Mouse (Mus musculus) cerebellum, adult 9-11 months (tissue): ENCODE measurements around the gene E330014E10Rik.
"Not testable (repeated sequence)": the region's sequence is repeated elsewhere in the genome, so short reads cannot be mapped to it uniquely, and the experiment has no call there.

Source experiments
- DNase-seq: peaks from one replicate; pipeline ENCODE4 v3.0.0; 2022

E330014E10Rik gene

GRCm38 (mm10) chr5:95775690-95776089, at the start of gene E330014E10Rik:
Gene E330014E10Rik (plus strand): TSS chr5:95775990.
- not testable (repeated sequence) for DNase-seq

- DNase-seq, result not testable (repeated sequence)
Observed at GRCm38 (mm10) chr5:95736073-95736472, 39.7 kb upstream of the E330014E10Rik start, which contains the start of gene Gm7978. Gene Gm7978 (minus strand): TSS chr5:95736173.

DNA sequence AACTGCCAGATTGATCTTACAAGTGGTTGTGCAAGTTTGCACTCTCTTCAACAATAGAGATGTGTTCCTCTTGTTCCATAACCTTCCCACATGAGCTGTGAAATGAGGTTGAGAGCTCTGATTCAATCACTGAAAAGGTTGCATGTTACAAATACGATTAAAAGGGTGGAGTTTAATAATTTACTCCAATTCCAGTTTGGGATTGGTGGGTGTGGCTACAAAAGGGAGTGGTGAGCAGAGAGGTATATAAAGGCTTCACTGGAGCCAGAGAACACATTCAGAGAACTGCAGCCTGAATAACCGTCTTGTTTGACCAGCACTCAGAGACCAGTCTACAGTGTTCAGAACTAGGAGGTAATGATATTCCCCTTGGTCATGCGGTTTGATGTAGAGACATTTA, 34.1 kb upstream of the E330014E10Rik start, which contains the start of gene Gm7982:
Gm7982 (plus strand) TSS at position 301 of the 400 bp plus-strand sequence.
- not testable (repeated sequence) for DNase-seq

GRCm38 (mm10) chr5:95810841-95811240, 35.1 kb downstream of the E330014E10Rik start:
- not testable (repeated sequence) for DNase-seq

GRCm38 (mm10) chr5:95836580-95836979, 60.8 kb downstream of the E330014E10Rik start:
- no peak for DNase-seq

DNA sequence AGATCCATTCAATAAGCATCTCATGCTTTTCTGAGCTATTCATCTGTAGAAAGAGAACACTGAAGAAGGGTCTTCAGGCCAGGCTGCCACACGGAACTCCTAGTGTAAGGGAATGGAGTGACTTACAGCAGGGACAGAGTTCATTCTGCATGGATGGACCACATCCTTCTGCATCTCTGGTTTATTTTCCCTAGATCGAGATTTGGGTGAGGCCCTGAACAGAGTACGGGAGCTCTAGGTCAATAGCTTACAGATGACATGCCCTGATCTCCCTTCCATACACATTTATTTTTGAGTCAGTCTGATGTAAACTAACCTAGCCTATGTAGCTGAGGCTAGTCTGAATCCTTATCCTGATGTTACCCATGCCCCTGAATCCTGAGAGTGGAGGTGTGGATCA, 78.2 kb downstream of the E330014E10Rik start:
- DNase-seq, result no peak
